29 mouse cellular contexts compared by ENCODE assay signal in the genomic region with DNA sequence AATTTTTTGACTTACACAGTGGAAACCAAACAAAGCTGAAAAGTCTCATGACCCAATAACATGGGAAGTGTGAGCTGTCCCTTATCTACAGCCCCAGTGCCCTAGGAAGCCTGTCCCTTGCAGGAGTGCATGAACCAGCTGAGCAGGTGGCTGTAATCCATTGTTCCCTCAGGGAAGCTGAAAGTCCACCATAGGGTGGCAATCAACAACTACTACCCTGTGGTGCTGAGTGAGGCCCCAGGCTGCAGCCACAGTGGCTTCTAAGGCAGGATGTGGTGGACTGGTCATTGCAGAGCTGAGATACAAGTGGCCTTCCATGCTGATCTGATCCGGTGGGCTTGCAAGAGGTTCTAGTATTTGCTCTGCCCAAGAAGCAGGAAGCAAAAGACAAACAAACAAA. TPM values are rescaled to one million over a fixed set of nuclear protein-coding genes. Genes with fewer than 3 reads are reported as not detected.
DNase-seq lines count a peak whose midpoint lies in the region; ATAC-seq and TF ChIP-seq lines count a peak whose summit lies in the region.
"Had no signal": no experiment of that assay in that cellular context is flagged by ENCODE, and none has a peak within 500 bp of the region (broad histone marks: within the 10 kb centered on the region; RNA-seq: fewer than 3 reads in every experiment).

No protein-coding gene starts in this region.

- peak overlapping the region; percentile 70 for H3K27ac ChIP-seq in bone marrow macrophage, adult 2 months (ENCODE audit: insufficient read depth, low read depth, low read length)
- no peak overlapping the region for H3K27ac ChIP-seq in liver, embryonic 16.5 days (ENCODE audit: low read length)
- H3K27ac ChIP-seq in kidney, embryonic 16.5 days (ENCODE audit: low read length): no peak overlapping the region
- H3K27ac ChIP-seq: embryonic facial prominence, embryonic 10.5 days; embryonic facial prominence, embryonic 15.5 days; forebrain, embryonic 12.5 days; heart, embryonic 10.5 days; heart, embryonic 15.5 days; hindbrain, embryonic 13.5 days; limb, embryonic 10.5 days; limb, embryonic 15.5 days; neural tube, embryonic 12.5 days had no signal

- TF ChIP-seq CTCF in bone marrow macrophage, adult 2 months (IDR thresholded peaks at IDR 0.05; ENCODE audit: low read depth, low read length): no peak

- H3K9ac ChIP-seq in liver, embryonic 16.5 days (ENCODE audit: low read depth, low read length): no peak overlapping the region
- H3K9ac ChIP-seq in kidney, embryonic 16.5 days (replicated peaks; ENCODE audit: low read length): no peak overlapping the region
- H3K9ac ChIP-seq: embryonic facial prominence, embryonic 15.5 days; forebrain, embryonic 12.5 days; forebrain, postnatal 0 days; heart, embryonic 15.5 days; hindbrain, embryonic 13.5 days; limb, embryonic 15.5 days; lung, embryonic 14.5 days; neural tube, embryonic 12.5 days had no signal

- no peak for TF ChIP-seq POLR2A in bone marrow macrophage, adult 2 months (IDR thresholded peaks at IDR 0.05; ENCODE audit: borderline replicate concordance, low read depth, low read length)

- 10% methylated on average over 1 of the region's 1 CpGs for WGBS in liver, embryonic 16.5 days (ENCODE audit: insufficient replicate concordance)
- 79% methylated on average over 1 of the region's 1 CpGs for WGBS in kidney, embryonic 16.5 days

- no peaks in the 10 kb centered on the region for H3K9me3 ChIP-seq in liver, embryonic 16.5 days (replicated peaks; ENCODE audit: control insufficient read depth, low read length)
- peaks cover 7% of the 10 kb centered on the region; the same call in 1 of the 2 replicates for H3K9me3 ChIP-seq in kidney, embryonic 16.5 days (ENCODE audit: low read length)
- H3K9me3 ChIP-seq: embryonic facial prominence, embryonic 15.5 days; heart, embryonic 10.5 days; heart, embryonic 15.5 days; hindbrain, embryonic 13.5 days; limb, embryonic 15.5 days had no signal

- H3K4me3 ChIP-seq in bone marrow macrophage, adult 2 months (ENCODE audit: insufficient read depth, low read length): no peak overlapping the region
- H3K4me3 ChIP-seq in liver, embryonic 16.5 days (ENCODE audit: low read depth, low read length): no peak overlapping the region
- H3K4me3 ChIP-seq in kidney, embryonic 16.5 days (ENCODE audit: low read length): no peak overlapping the region
- H3K4me3 ChIP-seq: embryonic facial prominence, embryonic 10.5 days; embryonic facial prominence, embryonic 15.5 days; forebrain, embryonic 12.5 days; heart, embryonic 10.5 days; heart, embryonic 15.5 days; hindbrain, embryonic 13.5 days; limb, embryonic 10.5 days; limb, embryonic 15.5 days; neural tube, embryonic 12.5 days had no signal

- H3K27me3 ChIP-seq in liver, embryonic 16.5 days (ENCODE audit: control insufficient read depth, insufficient read depth, low read depth, low read length): no peaks in the 10 kb centered on the region
- H3K27me3 ChIP-seq in kidney, embryonic 16.5 days (ENCODE audit: insufficient read depth, low read length): no peaks in the 10 kb centered on the region
- H3K27me3 ChIP-seq: embryonic facial prominence, embryonic 15.5 days; forebrain, embryonic 12.5 days; heart, embryonic 15.5 days; limb, embryonic 15.5 days; neural tube, embryonic 12.5 days had no signal

- H3K36me3 ChIP-seq in liver, embryonic 16.5 days (ENCODE audit: control insufficient read depth, insufficient read depth): no peaks in the 10 kb centered on the region
- H3K36me3 ChIP-seq in kidney, embryonic 16.5 days (ENCODE audit: insufficient read depth, low read length): no peaks in the 10 kb centered on the region
- H3K36me3 ChIP-seq: embryonic facial prominence, embryonic 10.5 days; embryonic facial prominence, embryonic 15.5 days; forebrain, embryonic 12.5 days; heart, embryonic 10.5 days; heart, embryonic 15.5 days; hindbrain, embryonic 13.5 days; limb, embryonic 10.5 days; limb, embryonic 15.5 days; neural tube, embryonic 12.5 days had no signal

- peaks cover 46% of the 10 kb centered on the region for H3K4me1 ChIP-seq in bone marrow macrophage, adult 2 months (ENCODE audit: control insufficient read depth, insufficient read depth, low read length)
- H3K4me1 ChIP-seq in liver, embryonic 16.5 days (ENCODE audit: control insufficient read depth, low read depth, low read length): no peaks in the 10 kb centered on the region
- no peaks in the 10 kb centered on the region for H3K4me1 ChIP-seq in kidney, embryonic 16.5 days (ENCODE audit: insufficient read depth, low read length)
- H3K4me1 ChIP-seq: embryonic facial prominence, embryonic 10.5 days; embryonic facial prominence, embryonic 15.5 days; forebrain, embryonic 12.5 days; heart, embryonic 10.5 days; heart, embryonic 15.5 days; hindbrain, embryonic 13.5 days; limb, embryonic 10.5 days; limb, embryonic 15.5 days; neural tube, embryonic 12.5 days had no signal

- DNase-seq in 416B (ENCODE audit: low read depth): peak; percentile 71
- no peak for DNase-seq in lung, postnatal 10 days
- no peak for DNase-seq in right cerebral cortex, postnatal 36 days (ENCODE audit: low spot score in 2 of 2)
- DNase-seq: adrenal gland, postnatal 25 days; B cell, adult 2 months; cerebellum, adult 2 months; cerebellum, postnatal 14 days; forebrain, postnatal 0 days; gastrocnemius, postnatal 14 days; heart, postnatal 36 days; kidney, adult 2 months; kidney, postnatal 10 days; layer of hippocampus, postnatal 36 days; lung, embryonic 14.5 days; midbrain, embryonic 14.5 days; thymus, postnatal 25 days had no signal

- no peak overlapping the region for H3K4me2 ChIP-seq in liver, embryonic 16.5 days (ENCODE audit: low read depth, low read length)
- no peak overlapping the region for H3K4me2 ChIP-seq in kidney, embryonic 16.5 days (replicated peaks; ENCODE audit: low read depth, low read length)
- H3K4me2 ChIP-seq: embryonic facial prominence, embryonic 15.5 days; forebrain, embryonic 12.5 days; heart, embryonic 15.5 days; hindbrain, embryonic 13.5 days; limb, embryonic 15.5 days; lung, embryonic 14.5 days; neural tube, embryonic 12.5 days had no signal

- ATAC-seq in liver, embryonic 16.5 days (ENCODE audit: low read depth): peak; percentile 43; the same call in 1 of the 2 replicates
- 0 out of 2 replicates have a peak, but pooled peaks have one; percentile 14 for ATAC-seq in monocyte, adult 5-6 weeks (replicated peaks; ENCODE audit: insufficient number of reproducible peaks, low FRiP score, low TSS enrichment, poor library complexity, severe bottlenecking)
- no peak for ATAC-seq in kidney, embryonic 16.5 days (ENCODE audit: low FRiP score, low TSS enrichment)
- ATAC-seq: forebrain, postnatal 0 days had no signal

RNA-seq across cellular contexts. Expression of gene C5ar1, which starts 1.8 kb away (rescaled TPM):
- polyA plus RNA-seq in bone marrow macrophage, adult 2 months (2012; ENCODE audit: insufficient read depth, insufficient read length, missing spikeins): 463 and 511 TPM in 2 replicates
- 4.0 and 4.6 TPM in 2 replicates for polyA plus RNA-seq in liver, embryonic 16.5 days (2015; fragmentation: Nextera tagmentation; extraction: Ambion mirVana)
- 11.2 to 17.0 TPM (median 13.7 TPM) in 3 replicates for total RNA-seq in monocyte, adult 5-6 weeks (2017)
- polyA plus RNA-seq in kidney, embryonic 16.5 days (2015; fragmentation: Nextera tagmentation; extraction: Ambion mirVana): 2.7 and 2.8 TPM in 2 replicates

RNA-seq across cellular contexts. Expression of gene Inafm1, which starts 12.3 kb away (rescaled TPM):
- polyA plus RNA-seq in bone marrow macrophage, adult 2 months (2012; ENCODE audit: insufficient read depth, insufficient read length, missing spikeins): 11.7 and 14.0 TPM in 2 replicates
- polyA plus RNA-seq in liver, embryonic 16.5 days (2015; fragmentation: Nextera tagmentation; extraction: Ambion mirVana): 3.5 and 4.4 TPM in 2 replicates
- total RNA-seq in monocyte, adult 5-6 weeks (2017): 9.4 to 16.4 TPM (median 12.3 TPM) in 3 replicates
- polyA plus RNA-seq in kidney, embryonic 16.5 days (2015; fragmentation: Nextera tagmentation; extraction: Ambion mirVana): 16.4 and 19.7 TPM in 2 replicates

RNA-seq across cellular contexts. Expression of gene C5ar2, which starts 17.1 kb away (rescaled TPM):
- polyA plus RNA-seq in bone marrow macrophage, adult 2 months (2012; ENCODE audit: insufficient read depth, insufficient read length, missing spikeins): 18.4 and 18.5 TPM in 2 replicates
- 0.98 and 1.0 TPM in 2 replicates for polyA plus RNA-seq in liver, embryonic 16.5 days (2015; fragmentation: Nextera tagmentation; extraction: Ambion mirVana)
- 2.9 to 8.0 TPM (median 7.0 TPM) in 3 replicates for total RNA-seq in monocyte, adult 5-6 weeks (2017)
- polyA plus RNA-seq in kidney, embryonic 16.5 days (2015; fragmentation: Nextera tagmentation; extraction: Ambion mirVana): 0.09 and 0.11 TPM in 2 replicates
- polyA plus RNA-seq: forebrain, embryonic 12.5 days; midbrain, embryonic 14.5 days had no signal

RNA-seq across cellular contexts. Expression of gene Ccdc9, which starts 25.5 kb away (rescaled TPM):
- polyA plus RNA-seq in bone marrow macrophage, adult 2 months (2012; ENCODE audit: insufficient read depth, insufficient read length, missing spikeins): 143 and 146 TPM in 2 replicates
- 9.0 and 10.9 TPM in 2 replicates for polyA plus RNA-seq in liver, embryonic 16.5 days (2015; fragmentation: Nextera tagmentation; extraction: Ambion mirVana)
- 231 to 284 TPM (median 256 TPM) in 3 replicates for total RNA-seq in monocyte, adult 5-6 weeks (2017)
- 30.9 and 31.2 TPM in 2 replicates for polyA plus RNA-seq in kidney, embryonic 16.5 days (2015; fragmentation: Nextera tagmentation; extraction: Ambion mirVana)

RNA-seq across cellular contexts. Expression of gene Dhx34, which starts 39.3 kb away (rescaled TPM):
- polyA plus RNA-seq in bone marrow macrophage, adult 2 months (2012; ENCODE audit: insufficient read depth, insufficient read length, missing spikeins): 21.3 and 23.1 TPM in 2 replicates
- polyA plus RNA-seq in liver, embryonic 16.5 days (2015; fragmentation: Nextera tagmentation; extraction: Ambion mirVana): 4.9 and 6.7 TPM in 2 replicates
- 7.7 to 12.4 TPM (median 10.4 TPM) in 3 replicates for total RNA-seq in monocyte, adult 5-6 weeks (2017)
- polyA plus RNA-seq in kidney, embryonic 16.5 days (2015; fragmentation: Nextera tagmentation; extraction: Ambion mirVana): 21.3 and 21.5 TPM in 2 replicates

Comparison
In these comparisons a context has a peak if more than half of its experiments do, and no peak if none do; other contexts are left out.
1. RNA of gene C5ar1, which starts 1.8 kb away (polyA plus RNA-seq): 463 to 511 TPM in bone marrow macrophage, adult 2 months; 4.0 to 4.6 TPM in liver, embryonic 16.5 days and 2.7 to 2.8 TPM in kidney, embryonic 16.5 days; every median in the first group is over 10 times any median in the second.